Mouse (Mus musculus): ENCODE results near the gene Tox3.
A peak's percentile ranks its signal among the peaks of the same experiment; 100 is the strongest.

Gene Tox3

DNA sequence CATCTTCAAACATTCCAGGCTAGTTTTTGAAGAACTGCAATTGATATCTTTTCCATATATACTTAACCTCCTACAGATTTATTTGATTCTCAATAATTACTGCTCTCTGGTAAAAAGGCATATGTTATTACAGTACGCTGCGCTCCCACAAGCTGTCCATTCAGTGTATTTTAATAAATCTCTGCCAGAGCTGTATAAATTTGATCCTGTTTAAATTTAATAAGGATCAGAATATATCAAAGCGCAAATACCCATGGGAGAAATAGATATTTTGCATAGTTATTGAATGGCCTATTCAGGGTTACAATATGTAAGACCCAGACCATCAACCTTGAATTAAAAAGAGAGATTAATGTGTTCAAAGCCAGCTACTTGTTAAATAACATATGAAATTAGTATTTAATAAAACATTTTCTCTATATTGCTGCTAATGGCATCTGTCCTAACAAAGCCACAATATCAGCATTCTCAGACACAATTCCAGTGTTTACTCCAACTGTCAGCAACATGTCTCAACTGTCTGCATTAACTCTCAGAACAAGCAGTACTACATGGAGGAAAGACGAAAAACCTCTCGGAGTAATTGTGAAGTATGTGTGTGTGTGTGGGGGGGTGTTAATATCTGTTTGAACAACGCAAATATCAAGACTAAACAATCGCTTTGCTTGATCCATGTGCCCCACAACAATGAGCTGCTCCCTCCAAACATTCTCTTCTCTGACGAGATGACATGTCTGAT, 25.3 kb downstream of the Tox3 start:
- no peak for DNase-seq

DNA sequence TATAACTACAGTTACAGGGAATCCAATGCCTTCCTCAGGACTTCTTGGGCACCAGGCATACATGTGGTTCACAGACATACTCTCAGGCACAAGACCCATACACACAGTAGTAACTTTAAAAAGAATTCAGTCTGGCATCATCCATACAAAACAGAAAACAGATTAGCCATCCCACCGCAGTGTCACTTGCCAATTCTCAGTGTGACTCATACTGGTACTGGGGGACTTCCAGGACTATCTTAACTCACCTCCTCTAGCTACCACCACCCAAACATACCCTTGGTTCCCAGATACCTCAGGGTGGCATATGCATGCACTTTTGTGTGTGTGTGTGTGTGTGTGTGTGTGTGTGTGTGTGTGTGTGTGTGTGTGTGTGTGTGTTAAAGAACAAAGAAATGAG, 26.9 kb downstream of the Tox3 start:
- no peak for DNase-seq

DNA sequence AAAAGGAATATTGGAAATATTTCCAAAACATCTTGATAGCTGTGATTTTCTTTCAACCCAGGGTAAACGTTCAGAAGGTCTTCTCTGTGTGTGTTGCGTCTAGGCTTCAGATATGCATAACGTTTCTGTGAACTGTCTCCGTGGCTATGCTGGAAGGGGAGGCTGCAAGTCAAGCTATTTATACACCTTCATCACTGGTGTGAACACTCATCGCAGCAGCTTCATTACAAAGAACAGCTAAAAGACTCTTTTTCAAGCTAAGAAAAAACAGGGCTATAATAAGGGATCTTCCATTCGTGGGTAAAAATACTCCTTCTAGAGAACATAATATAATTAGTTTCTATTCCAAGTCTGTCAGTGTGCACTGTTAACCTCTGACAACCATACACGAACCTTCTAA, 33.8 kb downstream of the Tox3 start:
- DNase-seq: no peak

DNA sequence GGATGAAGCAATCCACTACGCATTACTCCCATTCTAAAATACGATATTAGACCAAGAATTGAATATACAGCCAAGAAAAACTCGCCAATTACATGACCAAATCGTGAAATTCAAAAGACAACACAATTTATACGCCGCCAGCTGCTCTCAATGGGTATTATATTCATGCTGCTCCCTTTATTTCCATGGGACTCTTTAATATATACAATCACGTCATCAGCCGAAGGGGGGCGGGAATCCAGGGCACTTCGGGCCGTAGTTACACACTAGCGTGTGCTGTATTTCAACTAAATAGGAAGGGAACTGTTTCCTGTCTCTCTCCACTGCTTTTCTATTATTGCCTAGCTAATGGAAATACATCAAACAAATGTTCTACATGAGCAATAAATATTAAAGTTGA, 45.2 kb downstream of the Tox3 start:
- DNase-seq: no peak

DNA sequence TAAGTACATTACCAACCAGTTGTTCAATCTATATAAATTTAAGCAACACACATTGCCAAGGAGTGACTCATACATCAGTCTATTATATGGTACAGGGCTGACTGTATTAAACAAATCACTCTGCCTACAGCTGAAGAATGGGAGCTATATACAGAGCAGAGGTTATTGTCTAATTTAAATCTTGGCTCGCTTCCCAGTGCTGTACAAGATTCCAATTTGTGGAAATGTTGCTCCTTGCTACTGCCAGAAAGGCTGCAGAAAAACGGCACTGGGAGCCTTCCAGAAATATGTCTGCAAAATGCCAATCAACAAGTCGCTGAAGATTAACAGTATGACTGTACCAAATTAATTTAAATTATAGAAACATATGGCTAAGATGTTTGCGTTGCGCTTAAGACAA, 45.9 kb downstream of the Tox3 start:
- DNase-seq: peak; percentile 3

DNA sequence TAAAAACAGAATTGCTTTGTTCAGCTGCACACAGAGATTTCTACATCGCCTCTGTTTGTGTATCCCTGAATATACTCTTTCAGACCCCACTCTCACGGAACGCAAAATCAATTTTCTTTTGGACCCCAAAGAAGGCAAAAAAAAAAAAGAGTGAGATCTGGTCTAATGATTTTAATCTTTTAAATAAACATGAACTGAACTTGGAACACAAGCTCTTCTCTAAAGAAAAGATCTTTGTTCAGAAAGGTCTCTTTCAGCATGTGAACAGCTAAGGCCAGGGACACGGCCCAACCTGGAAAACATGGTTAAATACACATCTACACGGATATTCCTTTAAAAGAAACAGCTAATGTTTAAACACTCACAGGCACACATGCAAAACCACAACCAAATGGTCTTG, 46.6 kb downstream of the Tox3 start:
- DNase-seq: no peak

DNA sequence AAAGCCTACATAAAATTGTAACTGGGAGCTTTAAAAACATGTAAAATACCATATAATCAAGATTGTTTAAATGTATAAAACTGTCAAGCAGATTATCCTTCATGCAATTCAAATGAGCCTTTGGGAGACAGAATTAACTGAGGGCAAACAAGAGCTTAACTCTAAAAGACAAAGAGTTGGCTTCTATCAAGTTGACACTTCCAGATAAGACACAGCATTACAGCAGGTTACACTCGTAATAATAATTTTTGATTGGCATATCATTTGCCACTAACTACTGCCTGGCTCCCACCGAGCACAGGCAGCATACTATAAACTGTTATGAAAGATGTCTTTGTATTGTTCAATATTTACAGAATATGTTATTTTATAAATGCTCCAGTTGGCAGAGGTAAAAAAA, 47.2 kb downstream of the Tox3 start:
- DNase-seq: no peak

DNA sequence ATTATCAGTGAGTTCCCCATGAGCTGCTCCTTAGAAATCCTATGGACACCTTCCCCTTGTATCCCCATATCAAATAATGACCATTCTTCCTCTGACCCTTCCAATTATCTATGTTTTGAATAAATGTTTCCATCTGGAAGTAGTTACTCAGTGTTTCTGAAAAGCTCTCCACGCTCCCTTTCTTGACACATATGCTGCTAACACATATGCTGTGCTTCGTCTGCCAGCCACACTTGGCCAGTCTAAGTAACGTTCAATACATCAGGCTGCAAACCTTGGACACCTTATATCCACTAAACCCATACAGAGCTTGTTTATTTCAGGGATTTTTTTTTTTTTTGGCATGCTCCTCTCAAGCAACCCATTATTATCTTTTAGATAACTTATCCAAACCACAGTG, 54.1 kb downstream of the Tox3 start:
- DNase-seq: no peak

DNA sequence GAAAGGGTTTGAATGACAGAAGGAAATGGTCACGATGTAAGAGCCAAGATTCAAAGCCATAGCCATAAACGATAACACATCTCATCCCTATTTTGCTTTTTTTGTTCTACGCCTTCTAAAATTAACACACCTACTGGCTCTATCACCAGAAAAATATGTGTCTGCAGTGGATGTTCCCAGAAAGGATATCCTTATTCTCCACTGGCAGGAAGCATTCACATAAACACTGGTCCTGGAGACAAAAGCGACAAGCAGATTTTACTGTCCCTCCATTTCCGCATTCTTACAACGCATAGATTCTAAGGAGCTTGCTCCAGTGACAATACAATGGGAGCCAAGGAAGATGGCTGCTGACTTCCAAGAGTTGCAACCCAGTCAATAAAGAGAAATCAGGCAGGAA, 57.3 kb downstream of the Tox3 start:
- DNase-seq: no peak

DNA sequence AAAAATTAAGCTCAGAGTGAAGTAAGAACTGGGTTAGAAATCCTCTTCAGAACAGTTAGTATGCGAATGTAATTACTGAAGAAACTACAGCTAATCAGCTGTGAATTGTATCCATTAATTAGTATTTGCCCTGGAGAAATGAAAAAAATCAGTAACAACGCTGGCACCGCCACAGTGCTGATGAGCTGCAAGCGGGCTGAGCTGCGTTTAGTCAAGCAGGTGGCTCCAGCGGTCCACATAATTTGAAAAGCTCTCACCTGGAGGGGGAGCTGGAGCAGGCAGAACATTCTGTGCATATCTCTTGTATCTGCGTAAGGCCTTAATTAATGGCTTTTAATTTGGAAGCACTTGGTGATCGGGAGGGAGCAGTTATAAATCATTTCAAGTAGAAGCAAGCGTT, 71.4 kb downstream of the Tox3 start:
- DNase-seq: no peak

DNA sequence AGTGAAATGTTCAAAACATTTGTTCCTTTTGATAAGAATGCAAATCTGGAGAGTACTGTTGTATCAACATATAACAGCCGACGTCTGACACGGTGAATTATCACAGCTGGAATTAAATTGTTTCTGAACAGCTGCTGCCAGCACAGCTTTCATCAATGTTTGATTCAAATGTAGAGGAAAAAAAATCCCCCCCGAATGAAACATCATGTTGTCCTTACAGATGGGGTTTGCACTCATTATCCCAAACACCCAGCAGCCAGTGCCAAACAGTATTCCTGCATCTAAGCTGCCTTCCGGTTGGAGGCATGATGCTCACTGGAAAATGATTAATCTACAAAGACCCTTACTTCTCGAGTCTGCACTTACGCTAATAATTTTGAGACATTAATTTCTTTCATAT, 75.0 kb downstream of the Tox3 start:
- no peak for DNase-seq

DNA sequence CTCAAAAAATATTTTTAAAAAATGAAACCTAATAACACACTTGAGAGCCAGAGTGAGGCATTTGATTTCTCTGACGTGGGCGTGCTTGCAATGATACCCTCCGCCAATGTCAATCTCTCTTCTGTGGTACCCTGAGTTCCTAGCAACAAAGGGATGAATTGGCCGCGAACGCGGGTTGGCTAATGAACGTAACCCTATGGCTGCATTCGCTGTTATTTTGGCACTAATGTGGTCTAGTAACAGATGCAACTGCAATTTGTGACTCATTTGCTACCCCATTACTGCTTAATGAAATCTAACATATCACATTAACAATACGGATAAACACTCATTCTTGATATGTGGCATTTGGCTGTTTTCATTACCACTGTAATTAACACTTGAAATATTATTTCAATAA, 76.2 kb downstream of the Tox3 start:
- DNase-seq: no peak

DNA sequence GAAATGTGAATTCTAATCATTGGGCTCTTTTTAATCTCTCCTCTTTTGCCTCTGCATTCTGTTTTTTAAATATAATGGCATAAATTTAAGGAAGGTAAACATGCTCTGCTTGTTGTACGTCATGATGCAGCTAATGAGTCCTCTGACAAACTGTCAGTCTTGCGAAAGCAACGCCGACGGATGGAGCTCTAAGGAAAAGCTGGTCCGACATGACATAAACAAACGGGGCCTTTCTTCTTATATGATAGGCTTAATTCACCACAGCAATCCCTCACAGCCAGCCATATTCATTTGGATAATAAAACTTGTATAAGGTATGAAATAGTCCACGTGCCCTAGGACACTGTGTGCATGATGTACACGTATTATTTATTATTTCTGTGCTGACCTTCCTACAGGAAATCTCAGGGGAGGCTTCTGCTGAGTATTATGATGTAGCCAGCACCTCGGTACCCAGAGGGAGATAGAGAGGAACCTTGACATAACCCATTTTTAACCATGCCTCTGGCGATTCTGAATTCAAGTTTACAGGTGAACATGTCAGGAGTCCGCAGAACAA, 80.4 kb downstream of the Tox3 start:
- no peak for DNase-seq

DNA sequence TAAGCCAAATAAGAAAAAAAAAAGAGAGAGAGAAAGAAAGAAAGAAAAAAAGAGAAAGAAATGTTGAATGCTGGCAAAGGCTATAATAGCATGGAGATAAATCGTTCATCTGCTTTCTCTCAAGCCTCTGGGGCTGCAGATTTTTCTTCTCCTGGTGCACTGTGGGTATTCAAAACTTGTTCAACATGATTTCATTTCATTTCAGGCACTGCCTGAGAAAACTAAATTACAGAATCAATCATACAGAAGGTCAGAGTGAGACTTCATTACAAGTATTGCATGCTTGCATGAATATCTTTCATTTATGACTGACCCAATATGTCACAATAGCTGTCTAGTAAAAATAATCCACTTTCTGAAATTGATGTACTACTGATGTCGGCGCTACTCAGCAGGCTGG, 81.2 kb downstream of the Tox3 start:
- no peak for DNase-seq

DNA sequence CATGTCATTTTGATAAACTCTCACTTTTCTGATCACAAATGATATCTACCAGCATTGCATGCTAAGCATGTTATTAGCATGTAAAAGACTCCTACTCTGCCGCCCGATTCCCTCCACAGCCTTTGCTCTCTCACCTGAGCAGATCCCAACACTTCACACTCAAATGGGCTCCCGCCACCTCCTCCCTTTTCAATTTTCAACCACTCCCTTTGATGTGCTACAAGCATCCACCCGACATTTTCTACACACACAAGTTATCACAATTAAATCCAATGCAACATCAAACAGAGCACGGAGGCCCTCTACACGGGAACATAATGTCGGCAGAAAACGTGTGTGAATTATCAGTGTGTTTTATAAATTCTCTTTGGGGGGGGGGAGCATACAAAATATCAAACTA, 81.9 kb downstream of the Tox3 start:
- no peak for DNase-seq

DNA sequence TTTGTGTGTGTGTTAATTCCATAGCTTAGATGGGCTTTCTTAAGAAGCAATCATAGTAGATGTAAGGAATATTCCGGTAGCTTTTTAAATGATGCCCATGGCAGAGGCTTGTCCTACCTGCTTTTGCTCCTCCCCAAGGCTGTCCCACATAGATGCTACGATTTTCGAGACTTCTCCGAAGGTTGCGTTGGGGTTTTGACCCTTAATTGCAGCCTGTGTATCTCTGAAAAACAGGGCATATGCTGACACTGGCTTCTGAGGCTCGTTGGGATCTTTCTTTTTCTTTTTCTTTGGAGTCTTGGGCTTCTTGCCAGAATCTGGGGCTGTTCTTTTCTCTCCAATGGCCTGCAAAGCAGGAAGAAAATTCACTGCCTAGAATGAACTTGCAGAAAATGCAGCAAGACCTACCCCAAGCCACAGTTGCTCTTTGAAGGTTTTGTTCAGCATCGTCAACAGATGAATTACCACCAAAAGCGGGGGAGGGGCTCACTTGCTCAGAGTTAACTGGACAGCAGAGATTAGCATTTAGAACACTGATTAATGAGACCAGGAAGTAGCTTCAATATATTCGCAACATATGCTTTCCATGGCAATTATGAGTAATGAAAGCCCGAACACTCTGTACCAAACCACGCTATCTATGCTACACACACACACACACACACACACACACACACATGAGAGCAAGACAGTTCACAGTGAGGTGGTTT, 93.8 kb downstream of the Tox3 start:
- no peak for DNase-seq

DNA sequence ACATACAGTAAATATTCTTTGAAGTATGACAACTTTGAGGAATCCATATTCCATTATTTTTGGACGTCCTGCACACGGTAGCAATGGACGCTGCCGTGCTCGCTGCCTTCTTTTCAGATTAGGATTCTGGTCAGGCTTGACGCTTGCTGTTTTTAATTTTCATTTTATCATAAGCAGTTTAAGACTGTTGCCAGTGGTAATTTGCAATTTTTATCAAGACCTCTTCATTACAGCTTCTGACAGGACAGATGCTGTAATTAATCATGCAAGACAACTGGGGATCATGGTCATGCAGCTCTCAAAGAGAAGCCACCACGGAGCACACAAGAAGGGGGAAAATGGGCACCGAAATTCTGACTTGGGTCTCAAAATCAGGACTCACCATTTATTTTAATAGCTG, 101.8 kb downstream of the Tox3 start:
- no peak for DNase-seq

DNA sequence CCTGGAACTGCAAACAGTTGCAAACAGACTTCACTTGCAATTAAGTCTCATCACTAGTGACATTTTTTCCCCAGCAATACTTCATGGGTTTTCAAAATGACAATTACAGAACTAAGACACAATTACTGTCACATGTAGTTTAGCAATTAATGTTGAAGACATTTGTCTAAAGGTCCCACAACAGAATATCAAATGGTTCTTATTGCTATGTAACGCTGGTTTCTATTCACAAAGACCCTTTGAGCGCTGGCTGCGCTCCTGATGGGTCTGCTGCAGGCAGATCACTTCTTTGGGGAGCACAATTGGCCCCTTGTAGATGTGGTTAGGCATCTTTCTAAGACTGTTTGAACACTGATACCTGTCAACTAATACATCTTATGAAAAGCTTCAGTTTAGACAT, 102.3 kb downstream of the Tox3 start:
- DNase-seq: no peak

DNA sequence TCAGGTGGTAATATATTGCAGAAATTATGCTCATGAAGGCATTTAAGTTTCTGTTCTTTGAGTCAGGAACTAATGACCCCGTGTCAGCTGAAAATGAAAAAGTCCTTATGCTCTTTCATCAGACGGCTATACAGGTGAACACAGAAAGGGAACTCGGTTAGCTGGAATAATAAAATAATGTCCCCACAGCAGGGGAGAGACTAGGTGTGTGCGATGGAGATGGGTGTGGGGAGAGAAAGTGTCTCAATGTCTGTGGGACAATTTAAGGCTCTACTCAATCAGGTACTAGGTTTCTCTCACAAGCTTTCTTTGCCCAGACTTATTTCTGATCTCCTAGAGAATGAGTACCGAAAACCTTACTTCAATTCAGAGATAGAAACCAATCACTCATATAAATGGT, 103.0 kb downstream of the Tox3 start:
- no peak for DNase-seq

DNA sequence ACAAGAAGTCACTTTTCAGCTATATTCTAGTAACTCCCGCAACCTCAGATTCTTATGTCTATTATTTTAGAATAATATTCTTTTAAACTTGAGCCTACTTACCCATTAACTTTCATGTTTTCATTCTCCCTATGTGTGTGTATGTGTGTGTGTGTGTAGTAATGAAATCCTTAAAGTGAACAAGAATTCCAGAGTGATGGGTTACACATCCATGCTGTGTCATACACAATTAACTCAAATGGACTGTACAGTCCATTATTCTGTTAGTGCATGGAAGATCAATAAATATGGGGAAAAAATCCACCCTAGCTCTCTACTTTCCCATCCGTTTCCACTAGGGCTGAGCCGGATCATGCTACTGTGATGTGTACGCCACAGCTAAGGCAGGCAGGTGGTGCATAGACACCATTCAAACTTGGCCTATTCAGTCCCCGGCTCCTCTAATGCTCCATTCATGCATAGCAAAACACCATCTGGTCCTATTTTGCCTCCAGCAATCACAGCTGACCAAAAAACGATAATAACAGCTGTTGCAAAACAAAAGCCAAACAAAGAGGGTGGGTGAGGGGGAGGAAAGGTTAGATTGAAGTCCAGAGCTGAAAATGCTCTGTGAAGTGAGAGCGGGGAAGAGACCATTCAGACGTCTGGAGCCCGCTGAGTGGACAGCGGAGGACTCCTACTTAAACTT, 103.5 kb downstream of the Tox3 start:
- peak; percentile 80 for DNase-seq

DNA sequence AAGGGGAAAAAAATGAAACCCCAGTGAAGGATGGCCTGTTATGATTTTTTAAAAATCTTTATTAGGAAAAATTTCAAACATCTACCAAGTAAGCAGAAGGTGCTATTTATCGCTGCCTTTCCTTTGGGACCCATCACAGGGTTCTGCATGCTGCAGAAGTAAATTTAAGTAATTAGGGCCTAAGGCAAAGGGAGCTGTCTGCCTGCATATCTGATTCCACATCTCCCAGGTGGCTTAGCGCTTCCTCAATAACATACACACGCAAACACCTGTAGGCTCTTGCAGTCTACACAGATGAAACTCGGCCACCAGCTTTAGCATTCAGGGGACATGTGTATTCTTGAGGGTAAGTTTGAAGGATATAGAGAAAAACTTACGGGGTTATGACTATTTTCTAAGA, 104.2 kb downstream of the Tox3 start:
- no peak for DNase-seq

DNA sequence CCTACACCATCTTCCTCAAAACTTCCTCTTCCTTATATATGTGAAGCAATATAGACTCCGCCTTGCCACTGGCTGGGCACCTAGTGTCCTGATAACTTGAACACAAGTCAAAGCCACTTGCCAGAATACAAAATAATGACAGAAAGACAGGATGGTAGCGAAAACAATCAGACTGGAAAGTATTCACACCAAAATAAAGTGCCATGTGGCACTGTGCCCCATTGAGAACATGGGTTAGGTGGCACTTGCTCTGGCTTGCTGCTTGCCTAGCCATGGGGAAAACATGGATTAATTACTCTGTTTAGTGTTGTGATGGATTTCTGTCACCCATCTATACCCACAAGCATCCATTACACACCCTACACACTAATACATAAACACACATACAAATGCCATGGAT, 105.8 kb downstream of the Tox3 start:
- no peak for DNase-seq

DNA sequence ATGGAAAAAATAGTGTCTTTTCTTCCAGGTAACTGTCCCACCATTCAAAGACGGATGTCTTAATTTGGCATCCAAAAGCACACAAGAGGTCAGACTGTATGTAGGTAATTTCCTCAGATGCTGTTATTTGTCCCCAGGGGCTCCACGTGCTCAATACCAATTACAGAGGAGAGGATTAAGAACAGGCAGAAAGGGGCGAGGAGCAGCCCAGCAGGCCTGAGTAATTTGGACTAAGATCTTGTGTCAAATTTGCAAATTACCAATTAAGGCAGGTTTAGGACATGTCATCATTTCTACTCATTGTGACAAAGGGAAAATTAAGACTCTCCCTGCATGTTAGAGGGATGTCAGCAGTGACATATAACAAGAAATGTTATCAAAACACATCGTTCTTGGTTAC, 106.7 kb downstream of the Tox3 start:
- no peak for DNase-seq

DNA sequence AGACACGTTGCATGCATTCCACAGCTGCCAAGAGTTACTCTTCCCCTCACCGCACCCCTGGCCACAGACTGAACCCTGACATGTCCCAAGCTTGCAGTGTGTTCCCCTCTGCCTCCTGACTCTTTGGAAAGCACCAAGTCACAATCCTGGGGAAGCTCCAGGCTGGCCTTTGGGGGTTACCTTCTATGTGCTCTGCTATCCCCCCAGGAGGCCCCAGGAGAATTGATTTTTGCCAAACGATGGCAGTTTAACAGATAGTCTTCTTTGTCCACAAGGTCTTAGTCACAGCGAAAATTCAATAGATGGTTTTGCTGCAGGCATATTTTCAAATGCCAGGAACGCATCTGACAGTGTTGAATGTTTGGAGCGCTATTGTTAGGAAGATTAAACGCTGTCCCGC, 115.6 kb downstream of the Tox3 start:
- no peak for DNase-seq
